39 mouse cellular contexts compared by ENCODE assay signal in genomic region chr16:48437476-48437875, GRCm38 (mm10). TPM values are rescaled to one million over a fixed set of nuclear protein-coding genes. Genes with fewer than 3 reads are reported as not detected.
DNase-seq lines count a peak whose midpoint lies in the region; ATAC-seq and TF ChIP-seq lines count a peak whose summit lies in the region.
"Had no signal": no experiment of that assay in that cellular context is flagged by ENCODE, and none has a peak within 500 bp of the region (broad histone marks: within the 10 kb centered on the region; RNA-seq: fewer than 3 reads in every experiment).

No protein-coding gene starts in this region.

- no peak for TF ChIP-seq CTCF in hindbrain, postnatal 0 days (IDR thresholded peaks at IDR 0.05; ENCODE audit: low read depth)
- no peak for TF ChIP-seq CTCF in small intestine, adult 2 months (IDR thresholded peaks at IDR 0.05; ENCODE audit: extremely low read depth, insufficient read length, insufficient replicate concordance, low read depth, low read length)

- no peaks in the 10 kb centered on the region for H3K4me1 ChIP-seq in hindbrain, postnatal 0 days (ENCODE audit: insufficient read depth, low read length)
- no peaks in the 10 kb centered on the region for H3K4me1 ChIP-seq in hindbrain, embryonic 13.5 days (replicated peaks)
- H3K4me1 ChIP-seq in midbrain, embryonic 11.5 days (ENCODE audit: control insufficient read depth, insufficient read depth, low read length) = no peaks in the 10 kb centered on the region
- H3K4me1 ChIP-seq in midbrain, embryonic 14.5 days (ENCODE audit: control insufficient read depth, insufficient read depth, low read length) = no peaks in the 10 kb centered on the region
- peaks cover 3% of the 10 kb centered on the region; the same call in 1 of the 2 replicates for H3K4me1 ChIP-seq in small intestine, adult 2 months (ENCODE audit: control insufficient read depth, insufficient read depth, insufficient read length, low read length)
- H3K4me1 ChIP-seq: embryonic facial prominence, embryonic 12.5 days; forebrain, embryonic 15.5 days; hindbrain, embryonic 15.5 days; liver, embryonic 12.5 days; neural tube, embryonic 13.5 days had no signal

- no peak for TF ChIP-seq POLR2A in small intestine, adult 2 months (IDR thresholded peaks at IDR 0.05; ENCODE audit: low read depth, low read length)

- H3K4me3 ChIP-seq in hindbrain, postnatal 0 days (ENCODE audit: low read length) = no peak overlapping the region
- H3K4me3 ChIP-seq in hindbrain, embryonic 13.5 days = no peak overlapping the region
- H3K4me3 ChIP-seq in midbrain, embryonic 11.5 days (ENCODE audit: low read depth, low read length) = no peak overlapping the region
- no peak overlapping the region for H3K4me3 ChIP-seq in midbrain, embryonic 14.5 days (replicated peaks; ENCODE audit: low read depth, low read length)
- no peak overlapping the region for H3K4me3 ChIP-seq in small intestine, adult 2 months (ENCODE audit: low read depth, low read length)
- H3K4me3 ChIP-seq: embryonic facial prominence, embryonic 12.5 days; forebrain, embryonic 15.5 days; heart, adult 2 months; heart, embryonic 13.5 days; hindbrain, embryonic 15.5 days; layer of hippocampus, adult 2 months; left cerebral cortex, adult 2 months; liver, embryonic 12.5 days; neural tube, embryonic 13.5 days had no signal

- peak; percentile 28 for DNase-seq in hindbrain, postnatal 0 days (ENCODE audit: low spot score)
- peak; percentile 47 for DNase-seq in midbrain, embryonic 11.5 days (ENCODE audit: low spot score, missing footprints)
- DNase-seq in midbrain, embryonic 14.5 days = no peak
- DNase-seq in spleen, postnatal 10 days (ENCODE audit: low spot score in 2 of 2) = no peak
- DNase-seq: adrenal gland, adult 8-10 months; B cell, adult 2 months; cerebellum, adult 18-20 months; cerebellum, postnatal 36 days; embryo, embryonic 11 days; heart, adult 2 months; heart, postnatal 10 days; kidney, adult 9 months; kidney, postnatal 10 days; liver, postnatal 0 days; lung, postnatal 36 days; right cerebral cortex, postnatal 25 days; spleen, adult 18-20 months; thymus, adult 18-20 months; thymus, postnatal 25 days had no signal

- no peaks in the 10 kb centered on the region for H3K36me3 ChIP-seq in hindbrain, postnatal 0 days (ENCODE audit: insufficient read depth, low read length)
- no peaks in the 10 kb centered on the region for H3K36me3 ChIP-seq in hindbrain, embryonic 13.5 days
- no peaks in the 10 kb centered on the region for H3K36me3 ChIP-seq in midbrain, embryonic 11.5 days (ENCODE audit: control insufficient read depth, insufficient read depth, low read length)
- no peaks in the 10 kb centered on the region for H3K36me3 ChIP-seq in midbrain, embryonic 14.5 days (ENCODE audit: control insufficient read depth, insufficient read depth, low read length)
- no peaks in the 10 kb centered on the region for H3K36me3 ChIP-seq in small intestine, adult 2 months (ENCODE audit: control insufficient read depth, insufficient read depth, low read length)
- H3K36me3 ChIP-seq: embryonic facial prominence, embryonic 12.5 days; forebrain, embryonic 15.5 days; heart, embryonic 13.5 days; hindbrain, embryonic 15.5 days; liver, embryonic 12.5 days; neural tube, embryonic 13.5 days had no signal

- H3K9me3 ChIP-seq in hindbrain, postnatal 0 days (ENCODE audit: low read length) = no peaks in the 10 kb centered on the region
- no peaks in the 10 kb centered on the region for H3K9me3 ChIP-seq in hindbrain, embryonic 13.5 days
- no peaks in the 10 kb centered on the region for H3K9me3 ChIP-seq in midbrain, embryonic 11.5 days (ENCODE audit: control insufficient read depth, low read length)
- H3K9me3 ChIP-seq in midbrain, embryonic 14.5 days (ENCODE audit: control insufficient read depth, low read length) = no peaks in the 10 kb centered on the region
- H3K9me3 ChIP-seq: embryonic facial prominence, embryonic 12.5 days; forebrain, embryonic 15.5 days; heart, embryonic 13.5 days; hindbrain, embryonic 15.5 days; liver, embryonic 12.5 days; neural tube, embryonic 13.5 days had no signal

- H3K9ac ChIP-seq in hindbrain, postnatal 0 days (replicated peaks; ENCODE audit: low read length) = no peak overlapping the region
- no peak overlapping the region for H3K9ac ChIP-seq in hindbrain, embryonic 13.5 days
- H3K9ac ChIP-seq in midbrain, embryonic 11.5 days (ENCODE audit: low read length) = no peak overlapping the region
- no peak overlapping the region for H3K9ac ChIP-seq in midbrain, embryonic 14.5 days (replicated peaks; ENCODE audit: low read length)
- H3K9ac ChIP-seq: embryonic facial prominence, embryonic 12.5 days; forebrain, embryonic 15.5 days; heart, embryonic 13.5 days; hindbrain, embryonic 15.5 days; liver, embryonic 12.5 days; liver, postnatal 0 days; neural tube, embryonic 13.5 days had no signal

- no peak overlapping the region for H3K4me2 ChIP-seq in hindbrain, postnatal 0 days (ENCODE audit: low read depth, low read length)
- H3K4me2 ChIP-seq in hindbrain, embryonic 13.5 days = no peak overlapping the region
- H3K4me2 ChIP-seq in midbrain, embryonic 11.5 days = no peak overlapping the region
- no peak overlapping the region for H3K4me2 ChIP-seq in midbrain, embryonic 14.5 days (ENCODE audit: low read length)
- H3K4me2 ChIP-seq: embryonic facial prominence, embryonic 12.5 days; forebrain, embryonic 15.5 days; heart, embryonic 13.5 days; hindbrain, embryonic 15.5 days; liver, embryonic 12.5 days; neural tube, embryonic 13.5 days had no signal

- H3K27me3 ChIP-seq in hindbrain, postnatal 0 days (ENCODE audit: insufficient read depth, low read length) = no peaks in the 10 kb centered on the region
- H3K27me3 ChIP-seq in hindbrain, embryonic 13.5 days = no peaks in the 10 kb centered on the region
- no peaks in the 10 kb centered on the region for H3K27me3 ChIP-seq in midbrain, embryonic 11.5 days (ENCODE audit: control insufficient read depth, insufficient read depth, low read length)
- H3K27me3 ChIP-seq in midbrain, embryonic 14.5 days (ENCODE audit: control insufficient read depth, insufficient read depth, low read length) = no peaks in the 10 kb centered on the region
- no peaks in the 10 kb centered on the region for H3K27me3 ChIP-seq in small intestine, adult 2 months (ENCODE audit: control insufficient read depth, insufficient read depth, low read length)
- H3K27me3 ChIP-seq: embryonic facial prominence, embryonic 12.5 days; forebrain, embryonic 15.5 days; heart, embryonic 13.5 days; hindbrain, embryonic 15.5 days; liver, embryonic 12.5 days; neural tube, embryonic 13.5 days had no signal

- no peak overlapping the region for H3K27ac ChIP-seq in hindbrain, postnatal 0 days
- no peak overlapping the region for H3K27ac ChIP-seq in hindbrain, embryonic 13.5 days
- H3K27ac ChIP-seq in midbrain, embryonic 11.5 days (ENCODE audit: low read depth, low read length) = no peak overlapping the region
- no peak overlapping the region for H3K27ac ChIP-seq in midbrain, embryonic 14.5 days (replicated peaks; ENCODE audit: low read depth, low read length)
- peak overlapping the region; percentile 60 for H3K27ac ChIP-seq in small intestine, adult 2 months (ENCODE audit: insufficient read depth, low read depth, low read length)
- H3K27ac ChIP-seq: embryonic facial prominence, embryonic 12.5 days; forebrain, embryonic 15.5 days; heart, adult 2 months; heart, embryonic 13.5 days; hindbrain, embryonic 15.5 days; layer of hippocampus, adult 2 months; left cerebral cortex, adult 2 months; liver, embryonic 12.5 days; neural tube, embryonic 13.5 days; stomach, postnatal 0 days had no signal

- ATAC-seq in hindbrain, postnatal 0 days = no peak
- ATAC-seq in hindbrain, embryonic 13.5 days (ENCODE audit: low FRiP score) = no peak
- ATAC-seq in midbrain, embryonic 11.5 days (ENCODE audit: low FRiP score) = no peak
- no peak for ATAC-seq in midbrain, embryonic 14.5 days (ENCODE audit: low FRiP score, low TSS enrichment)
- 0 out of 2 replicates have a peak, but pooled peaks have one; percentile 29 for ATAC-seq in common myeloid progenitor, adult 5-6 weeks (replicated peaks; ENCODE audit: low read depth, poor library complexity, severe bottlenecking)
- ATAC-seq: activated CD4-positive, CD25-positive, alpha-beta regulatory T cell, adult 4 months; forebrain, embryonic 15.5 days; liver, embryonic 12.5 days; liver, postnatal 0 days had no signal

RNA-seq across cellular contexts. Expression of gene Morc1, which starts 6.4 kb away (rescaled TPM):
- 0.21 TPM in 1 of 2 replicates, not detected in the other for total RNA-seq in hindbrain, postnatal 0 days (2014; rRNA removed)
- polyA plus RNA-seq in hindbrain, postnatal 0 days (2015; fragmentation: Nextera tagmentation; extraction: Ambion mirVana) = 0.11 and 0.20 TPM in 2 replicates
- polyA plus RNA-seq in hindbrain, embryonic 13.5 days (2015; fragmentation: Nextera tagmentation; extraction: Ambion mirVana) = 0.05 TPM in 1 of 2 replicates, not detected in the other
- not detected in 2 replicates for polyA plus RNA-seq in midbrain, embryonic 11.5 days (2014; fragmentation: Nextera tagmentation; extraction: Ambion mirVana)
- 0.07 TPM in 1 of 2 replicates, not detected in the other for polyA plus RNA-seq in midbrain, embryonic 14.5 days (2014; fragmentation: Nextera tagmentation; extraction: Ambion mirVana)
- total RNA-seq in common myeloid progenitor, adult 5-6 weeks (2017) = not detected in 2 replicates
- 0.04 TPM in 1 of 2 replicates, not detected in the other for polyA plus RNA-seq in small intestine, adult 2 months (2012; rRNA removed)
- total RNA-seq: adrenal gland, adult 8-10 months; gastrocnemius, adult 8-10 months; gastrocnemius, postnatal 4 days; heart, adult 2 months; hematopoietic stem cell, adult 5-6 weeks; left cerebral cortex, adult 2 months; left cerebral cortex, postnatal 36 days had no signal
- polyA plus RNA-seq: embryonic facial prominence, embryonic 12.5 days; forebrain, embryonic 15.5 days; liver, embryonic 12.5 days; liver, postnatal 0 days had no signal

RNA-seq across cellular contexts. Expression of gene Gm5485, which starts 25.3 kb away (rescaled TPM):
- not detected in 2 replicates for total RNA-seq in hindbrain, postnatal 0 days (2014; rRNA removed)
- polyA plus RNA-seq in hindbrain, postnatal 0 days (2015; fragmentation: Nextera tagmentation; extraction: Ambion mirVana) = not detected in 2 replicates
- polyA plus RNA-seq in hindbrain, embryonic 13.5 days (2015; fragmentation: Nextera tagmentation; extraction: Ambion mirVana) = not detected in 2 replicates
- polyA plus RNA-seq in midbrain, embryonic 11.5 days (2014; fragmentation: Nextera tagmentation; extraction: Ambion mirVana) = not detected in 2 replicates
- polyA plus RNA-seq in midbrain, embryonic 14.5 days (2014; fragmentation: Nextera tagmentation; extraction: Ambion mirVana) = not detected in 2 replicates
- total RNA-seq in common myeloid progenitor, adult 5-6 weeks (2017) = not detected in 2 replicates
- 13.4 and 33.9 TPM in 2 replicates for polyA plus RNA-seq in small intestine, adult 2 months (2012; rRNA removed)
- total RNA-seq: adrenal gland, adult 8-10 months; gastrocnemius, adult 8-10 months; gastrocnemius, postnatal 4 days; heart, adult 2 months; heart, postnatal 10 days; hematopoietic stem cell, adult 5-6 weeks; layer of hippocampus, adult 2 months; layer of hippocampus, postnatal 14 days; left cerebral cortex, adult 2 months; left cerebral cortex, postnatal 36 days had no signal
- polyA plus RNA-seq: activated CD4-positive, CD25-positive, alpha-beta regulatory T cell, adult 4 months; embryonic facial prominence, embryonic 12.5 days; forebrain, embryonic 15.5 days; heart, adult 2 months; heart, embryonic 13.5 days; hindbrain, embryonic 15.5 days; limb, embryonic 14.5 days; liver, embryonic 12.5 days; liver, postnatal 0 days; lung, embryonic 16.5 days; neural tube, embryonic 13.5 days had no signal

Comparison
In these comparisons a context has a peak if more than half of its experiments do, and no peak if none do; other contexts are left out.
1. DNase-seq: peak in hindbrain, postnatal 0 days (single experiment) and midbrain, embryonic 11.5 days (single experiment); none in midbrain, embryonic 14.5 days (single experiment) and spleen, postnatal 10 days (0 of 2).
2. RNA of gene Gm5485, which starts 25.3 kb away (polyA plus RNA-seq): 13.4 to 33.9 TPM in small intestine, adult 2 months; not detected in hindbrain, postnatal 0 days, not detected in hindbrain, embryonic 13.5 days, not detected in midbrain, embryonic 11.5 days and not detected in midbrain, embryonic 14.5 days; every median in the first group is over 10 times any median in the second.